Mouse (Mus musculus) lung, postnatal 25 days (tissue): ENCODE measurements around the gene Mgst2.
A peak's percentile ranks its signal among the peaks of the same experiment; 100 is the strongest.

Experiments
- DNase-seq: peaks from one replicate; pipeline ENCODE4 v3.0.0; 2022; ENCODE audit warnings: low spot score

Gene Mgst2

DNA sequence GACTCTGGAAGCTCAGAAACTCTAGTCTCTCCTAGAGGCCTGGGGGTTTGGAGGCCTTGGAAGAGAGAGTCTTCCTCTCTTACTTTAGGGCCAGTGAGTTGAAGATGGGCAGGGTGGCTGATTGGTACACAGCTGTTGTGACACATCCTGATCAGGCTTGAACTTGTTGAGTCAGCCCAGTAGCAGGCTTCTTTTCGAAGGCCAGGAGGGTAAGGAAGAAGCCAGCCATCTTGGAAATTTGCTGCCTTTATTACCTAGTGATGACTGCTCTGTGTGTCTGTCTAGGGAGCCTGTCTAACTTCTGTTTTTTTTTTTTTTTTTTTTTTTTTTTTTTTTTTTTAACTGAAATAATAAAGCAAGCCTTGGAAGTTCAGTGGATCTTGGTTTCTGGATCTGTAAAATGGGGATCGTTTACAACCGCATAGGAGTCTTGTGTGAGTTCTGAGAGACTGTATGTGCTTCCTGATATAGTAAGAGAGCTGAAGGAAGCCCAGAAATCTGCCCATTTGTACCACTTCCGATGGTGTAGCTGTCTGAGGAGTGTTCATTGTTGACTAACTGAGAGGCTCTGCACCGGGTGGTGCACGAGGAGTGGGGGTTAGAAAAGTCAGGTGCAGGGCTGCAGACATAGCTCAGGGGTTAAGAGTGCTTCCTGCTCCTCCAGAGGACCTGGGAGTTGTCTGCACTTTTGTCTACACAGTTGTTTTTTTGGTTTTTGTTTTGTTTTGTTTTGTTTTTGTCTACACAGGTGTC lies 5.7 kb upstream of the Mgst2 start:
- peak; percentile 35 for DNase-seq

DNA sequence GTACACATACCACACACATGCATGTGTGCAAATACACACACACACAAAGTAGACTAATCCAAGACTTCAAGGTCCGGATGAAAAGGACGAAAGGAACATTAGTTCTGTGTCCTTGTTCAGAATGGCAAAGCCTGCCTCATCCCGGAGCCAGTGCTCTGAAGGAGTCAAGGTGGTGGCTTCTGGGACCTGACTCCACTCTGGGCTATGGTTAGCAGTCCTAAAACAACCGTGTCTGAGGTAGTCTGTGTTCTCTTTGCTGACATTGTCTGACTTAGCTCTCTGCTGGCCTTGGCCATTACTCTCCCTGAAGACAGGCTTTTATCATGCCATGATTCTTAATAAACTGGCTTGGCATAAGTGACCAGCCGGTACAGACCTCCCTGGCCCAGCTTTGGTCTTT lies 745 bp upstream of the Mgst2 start:
- DNase-seq: no peak

DNA sequence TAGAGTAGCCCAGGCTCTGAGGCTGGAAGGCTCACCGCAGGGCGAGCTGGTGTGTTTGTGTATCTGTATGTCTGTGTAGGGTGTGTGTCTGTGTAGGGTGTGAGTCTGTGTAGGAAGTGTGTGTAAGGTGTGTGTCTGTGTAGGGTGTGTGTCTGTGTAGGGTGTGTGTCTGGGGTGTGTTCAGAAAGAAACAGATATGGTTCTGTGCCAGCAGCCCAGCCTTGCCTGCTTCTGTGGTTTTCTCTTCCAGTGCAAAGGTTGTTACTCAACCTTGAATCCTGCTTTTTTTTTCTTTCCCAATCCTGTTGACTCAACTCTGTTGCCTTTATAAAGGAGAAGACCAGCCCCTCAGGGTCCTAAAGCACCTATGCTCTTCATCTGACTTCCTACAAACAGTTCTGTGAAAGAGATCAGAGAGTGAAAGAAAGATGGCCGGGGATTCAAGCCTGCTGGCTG lies 689 bp downstream of the Mgst2 start:
- peak; percentile 51 for DNase-seq

DNA sequence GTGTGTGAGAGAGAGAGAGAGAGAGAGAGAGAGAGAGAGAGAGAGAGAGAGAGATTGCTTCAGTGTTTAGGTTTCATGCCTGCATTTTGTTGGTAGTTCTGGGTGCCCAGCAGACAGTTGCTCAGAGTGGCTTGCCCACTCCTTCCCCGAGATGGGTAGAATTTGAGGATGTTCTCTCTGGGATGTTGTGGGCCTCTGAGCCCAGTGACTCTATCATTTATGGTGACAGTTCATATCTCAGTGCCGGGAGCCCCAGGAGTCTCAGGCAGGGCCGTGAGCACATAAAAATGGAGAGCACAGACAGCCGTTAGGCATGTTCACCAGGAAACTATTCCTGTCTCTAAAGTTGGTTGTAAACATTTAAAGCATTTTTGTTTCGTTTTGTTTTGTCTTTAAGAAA lies 1.2 kb downstream of the Mgst2 start:
- DNase-seq: no peak

DNA sequence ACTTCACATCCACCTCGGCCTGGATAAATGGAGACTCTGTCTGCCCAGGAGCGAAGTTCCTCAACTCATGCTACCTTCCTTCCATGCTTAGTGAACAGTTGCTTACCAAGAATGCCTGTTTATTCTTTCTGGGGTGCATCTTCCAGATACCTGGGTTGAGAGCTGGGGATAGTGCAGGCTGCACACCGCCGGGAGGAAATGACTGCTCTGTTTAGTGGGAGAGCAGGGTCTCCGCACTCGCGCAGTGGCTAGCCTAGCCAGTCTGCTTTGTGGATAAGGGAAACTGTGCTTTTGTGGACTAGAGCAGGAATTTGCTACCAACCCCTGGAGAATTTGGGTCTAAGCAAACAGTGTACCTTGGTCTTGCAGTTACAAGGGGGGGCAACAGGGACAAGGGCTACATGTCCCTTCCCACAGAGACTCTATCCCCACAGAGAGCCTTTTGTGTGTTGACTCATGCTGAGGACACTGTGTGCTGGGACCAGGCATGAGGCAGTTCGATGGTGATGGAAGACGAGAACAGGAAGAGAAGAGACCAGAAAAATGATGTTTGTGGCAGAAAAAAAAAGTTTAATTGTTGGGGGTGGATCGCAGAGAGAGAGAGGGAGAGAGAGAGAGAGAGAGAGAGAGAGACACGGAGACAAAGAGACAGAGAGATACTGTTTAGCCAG lies 1.9 kb downstream of the Mgst2 start:
- no peak for DNase-seq

DNA sequence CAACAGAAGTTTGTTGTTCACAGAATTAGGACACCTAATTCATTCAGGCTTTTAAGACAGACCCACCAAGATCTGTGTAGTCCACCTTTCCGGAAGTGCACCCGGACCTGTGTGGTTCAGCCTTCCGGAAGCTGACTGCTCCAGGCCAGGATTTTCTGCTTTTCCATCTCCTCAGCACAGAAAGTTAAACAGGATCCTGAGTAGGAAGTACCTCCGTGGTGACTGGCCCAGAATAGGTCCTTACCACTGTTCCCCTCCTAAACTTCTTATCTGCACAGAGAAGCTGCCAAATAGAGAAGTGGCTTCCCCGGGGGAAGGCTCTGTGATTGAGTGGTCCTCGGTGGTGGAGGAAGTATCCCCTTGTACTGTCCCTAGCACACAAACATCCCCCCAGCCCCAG lies 2.4 kb downstream of the Mgst2 start:
- no peak for DNase-seq

DNA sequence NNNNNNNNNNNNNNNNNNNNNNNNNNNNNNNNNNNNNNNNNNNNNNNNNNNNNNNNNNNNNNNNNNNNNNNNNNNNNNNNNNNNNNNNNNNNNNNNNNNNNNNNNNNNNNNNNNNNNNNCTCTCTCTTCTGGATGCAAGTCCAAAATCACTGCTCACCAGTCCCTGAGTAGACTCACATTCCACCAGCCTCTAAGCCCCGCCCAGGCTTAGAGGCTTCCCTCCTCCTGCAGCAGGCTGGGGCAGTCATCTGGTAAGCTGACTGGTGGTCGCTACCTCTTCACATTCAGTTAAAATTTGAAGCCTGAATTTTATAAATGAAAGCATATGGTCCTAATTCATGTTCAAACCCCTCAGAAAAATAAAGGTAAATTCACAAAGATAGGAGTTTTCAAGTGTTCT lies 8.4 kb downstream of the Mgst2 start:
- DNase-seq: no peak

DNA sequence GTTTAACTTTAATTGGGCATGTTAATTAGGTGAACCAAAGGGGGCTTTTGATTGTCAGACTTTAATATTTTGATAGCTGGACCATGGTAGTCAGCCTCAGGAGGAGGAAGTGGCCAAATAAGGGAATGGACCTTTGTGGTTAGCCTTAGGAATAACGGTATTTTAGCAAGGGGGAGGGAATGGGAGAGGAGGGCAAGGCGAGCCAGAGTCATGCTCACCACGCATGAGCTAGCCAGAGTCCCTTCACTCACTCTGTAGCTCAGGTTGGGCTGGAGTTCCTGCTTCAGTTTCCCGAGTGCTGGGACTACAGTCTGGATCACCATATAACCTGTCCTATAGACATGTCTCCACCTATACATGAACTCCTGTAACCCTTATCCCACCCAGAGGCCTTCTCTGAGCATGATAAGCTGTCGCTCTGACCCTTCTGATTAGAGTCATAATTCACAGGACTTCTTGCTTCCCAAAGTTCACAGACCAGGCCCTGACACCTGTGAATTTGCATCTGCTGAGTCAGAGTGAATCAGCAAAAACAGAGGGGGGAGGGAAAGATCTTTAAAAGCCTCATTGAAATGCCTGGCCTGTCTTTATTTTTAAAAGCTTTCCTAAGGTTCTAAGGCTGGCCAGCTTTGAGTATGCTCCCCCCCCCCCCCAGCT lies 10.4 kb downstream of the Mgst2 start:
- no peak for DNase-seq

DNA sequence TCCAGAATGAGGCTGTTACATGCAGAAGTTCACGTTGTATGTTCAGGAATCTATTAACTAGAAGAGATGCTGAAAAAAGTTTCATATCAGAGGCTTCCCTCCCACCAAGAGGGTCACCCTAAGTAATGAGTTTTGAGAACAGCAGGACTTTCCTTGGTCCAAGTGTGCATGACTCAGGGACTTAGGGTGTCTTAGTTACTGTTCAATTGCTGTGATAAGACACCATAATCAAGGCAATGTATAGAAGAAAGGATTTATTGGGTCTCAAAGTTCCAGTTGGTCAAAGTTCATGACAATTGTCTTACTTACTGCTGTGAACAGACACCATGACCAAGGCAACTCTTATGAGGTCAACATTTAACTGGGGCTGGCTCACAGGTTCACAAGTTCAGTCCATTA lies 10.9 kb downstream of the Mgst2 start:
- no peak for DNase-seq

DNA sequence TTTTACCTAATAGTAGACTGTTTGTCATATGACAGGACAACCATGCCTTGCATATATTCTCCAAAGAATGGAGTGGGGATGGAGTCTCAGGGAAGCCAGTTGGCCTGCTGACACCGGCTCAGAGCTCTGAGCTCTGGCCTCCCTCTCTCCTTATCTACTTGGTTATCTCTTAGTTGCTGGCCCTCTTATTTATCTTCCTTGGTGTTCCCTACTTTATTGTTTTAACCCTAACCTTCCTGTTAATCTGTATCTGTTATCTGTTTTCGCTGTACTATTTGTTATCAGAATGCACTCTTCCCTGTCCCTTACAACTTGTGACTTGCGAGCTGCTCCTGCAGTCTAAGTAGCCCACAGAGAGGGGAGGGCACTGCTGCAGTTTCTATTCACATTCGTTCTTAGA lies 12.5 kb downstream of the Mgst2 start:
- DNase-seq: no peak

DNA sequence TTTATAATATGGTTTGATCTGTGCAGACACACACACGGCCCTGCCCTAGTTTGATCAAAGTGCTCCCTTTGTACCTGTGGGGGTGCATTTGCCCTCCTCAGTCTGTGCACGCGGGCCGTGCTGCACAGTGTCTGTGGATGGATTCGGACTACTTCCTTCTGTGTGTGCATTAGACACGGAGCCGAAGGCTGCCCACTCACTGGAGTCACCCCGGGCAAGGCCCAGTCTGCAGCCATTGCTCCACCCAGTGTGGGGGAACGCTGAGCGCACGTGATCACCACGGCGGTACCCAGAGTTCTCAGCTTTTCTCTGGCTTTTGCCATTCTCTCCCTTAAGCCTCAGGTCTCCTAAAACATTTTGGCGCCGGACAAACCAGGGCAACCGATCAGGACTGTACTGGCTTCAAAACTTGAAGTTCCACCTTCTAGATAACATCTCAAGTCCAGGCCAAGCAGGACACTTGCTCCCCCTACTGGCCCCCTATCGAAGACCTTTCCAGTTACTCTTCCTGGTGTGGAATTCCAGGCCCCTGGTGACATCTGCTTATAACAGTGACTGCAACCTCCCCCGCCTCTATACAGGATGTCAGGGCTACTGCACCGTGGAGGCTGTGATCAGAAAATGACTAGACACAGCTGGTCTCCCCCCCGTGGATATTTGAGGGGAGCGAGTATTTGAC lies 13.4 kb downstream of the Mgst2 start:
- peak; percentile 77 for DNase-seq

DNA sequence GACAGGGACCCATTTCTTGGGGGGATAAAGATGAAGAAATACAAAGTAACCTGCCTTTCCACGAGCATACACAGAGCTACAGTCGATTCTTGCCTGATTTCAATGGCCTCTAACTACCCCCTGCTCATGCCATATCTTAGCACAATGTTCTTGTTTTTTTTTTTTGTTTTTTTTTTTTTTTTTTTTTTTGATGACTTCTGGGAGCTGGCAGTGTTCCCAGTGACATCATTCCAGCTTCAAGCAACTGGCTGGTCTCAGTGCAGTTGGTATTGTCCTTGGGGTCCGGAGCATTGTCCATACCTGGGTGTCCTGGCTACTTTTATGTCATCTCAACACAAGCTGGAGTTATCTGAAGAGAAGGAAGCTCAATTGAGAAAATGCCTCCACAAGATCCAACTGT lies 14.8 kb downstream of the Mgst2 start:
- DNase-seq: no peak

DNA sequence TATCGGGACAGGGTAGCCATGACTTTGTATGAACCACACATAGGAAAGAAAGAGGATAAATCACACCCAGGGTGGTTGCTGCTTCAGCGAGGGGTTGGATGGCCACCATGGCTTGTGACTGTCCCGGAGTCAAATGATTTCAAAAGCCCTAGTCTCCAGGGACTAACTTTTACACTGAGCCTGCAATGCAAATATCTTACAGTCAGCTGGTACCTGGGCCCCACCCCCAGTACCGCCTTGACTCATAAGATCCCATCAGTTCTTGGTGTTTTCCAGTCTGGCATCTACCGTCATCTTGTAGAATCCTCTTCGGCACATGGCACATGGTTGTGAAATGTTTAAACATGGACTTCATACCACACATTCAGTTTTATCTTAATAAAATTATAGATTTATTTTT lies 25.4 kb downstream of the Mgst2 start:
- DNase-seq: no peak

DNA sequence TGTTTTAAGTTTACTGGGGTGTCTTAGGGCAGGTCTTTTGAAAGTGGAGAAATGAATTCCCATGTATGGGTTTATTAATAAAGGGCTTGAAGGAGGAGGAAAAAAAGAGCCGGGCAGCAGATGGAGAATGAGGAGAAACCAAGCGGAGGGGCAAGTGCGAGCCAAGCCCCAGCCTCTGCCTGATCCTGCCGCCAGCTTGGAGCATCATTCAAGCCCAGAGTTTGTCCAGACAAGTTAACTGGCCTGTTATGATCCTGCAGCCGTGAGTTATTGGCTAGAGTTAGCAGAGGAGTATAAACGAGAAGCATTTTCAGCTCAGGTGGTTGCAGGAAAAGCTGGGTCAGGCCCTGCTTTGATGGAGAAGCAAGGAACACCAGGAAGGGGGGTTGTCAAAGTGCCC lies 26.2 kb downstream of the Mgst2 start:
- DNase-seq: no peak

DNA sequence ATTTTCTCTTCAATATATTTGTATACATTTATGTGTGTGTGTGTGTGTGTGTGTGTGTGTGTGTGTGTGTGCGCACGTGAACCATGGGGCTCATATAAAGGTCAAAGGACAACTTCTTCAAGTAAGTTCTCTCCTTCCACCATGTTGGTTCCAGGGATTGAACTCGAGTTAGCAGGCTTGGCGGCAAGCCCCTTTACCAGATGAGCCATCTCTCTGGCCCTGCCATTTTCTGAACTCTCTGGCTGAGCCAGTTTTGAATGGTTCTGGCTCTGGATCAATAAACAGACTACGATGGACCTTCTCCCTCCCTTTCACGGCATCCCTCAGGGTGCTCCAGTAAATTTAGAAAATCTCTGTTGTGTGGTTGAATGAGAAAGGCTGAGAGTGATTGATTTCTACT lies 26.6 kb downstream of the Mgst2 start:
- DNase-seq: no peak

DNA sequence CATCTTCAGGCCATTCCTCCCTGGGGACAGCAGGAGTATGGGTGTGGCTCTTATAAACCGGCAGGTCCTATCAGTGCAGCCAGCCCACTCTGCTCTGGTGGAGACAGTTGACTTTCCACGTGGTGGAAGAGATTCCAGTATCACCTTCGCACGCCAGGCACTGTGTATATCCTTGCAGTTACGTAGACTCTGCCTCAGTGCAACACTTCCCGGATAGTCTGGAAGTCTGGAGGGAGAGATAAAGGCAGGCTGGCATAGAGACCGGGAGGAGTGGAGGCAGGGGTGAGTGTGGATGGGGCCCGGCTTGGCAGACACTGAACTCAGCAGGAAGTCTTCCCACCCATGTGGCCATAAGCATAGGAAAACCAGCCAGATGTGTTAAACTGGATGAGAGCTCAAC lies 28.6 kb downstream of the Mgst2 start:
- no peak for DNase-seq

DNA sequence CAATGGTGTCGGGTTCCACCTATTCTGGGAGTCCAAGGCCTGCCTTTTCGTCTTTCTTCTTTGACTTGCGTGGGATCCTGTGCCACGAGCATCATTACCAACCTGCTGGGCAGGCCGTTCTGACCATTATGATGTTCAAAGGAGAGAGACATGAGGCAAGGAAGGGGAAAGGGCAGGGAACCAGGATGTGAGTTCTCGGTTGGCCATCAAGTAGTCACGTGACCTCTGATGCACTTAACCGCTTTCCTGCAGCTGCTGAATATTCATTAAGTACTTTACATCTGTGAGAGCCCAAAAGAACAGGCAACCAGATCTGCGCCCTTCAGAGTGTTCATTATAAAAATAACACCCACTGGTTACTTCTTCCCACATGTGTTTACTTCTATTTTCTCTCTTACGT lies 33.0 kb downstream of the Mgst2 start:
- DNase-seq: no peak

DNA sequence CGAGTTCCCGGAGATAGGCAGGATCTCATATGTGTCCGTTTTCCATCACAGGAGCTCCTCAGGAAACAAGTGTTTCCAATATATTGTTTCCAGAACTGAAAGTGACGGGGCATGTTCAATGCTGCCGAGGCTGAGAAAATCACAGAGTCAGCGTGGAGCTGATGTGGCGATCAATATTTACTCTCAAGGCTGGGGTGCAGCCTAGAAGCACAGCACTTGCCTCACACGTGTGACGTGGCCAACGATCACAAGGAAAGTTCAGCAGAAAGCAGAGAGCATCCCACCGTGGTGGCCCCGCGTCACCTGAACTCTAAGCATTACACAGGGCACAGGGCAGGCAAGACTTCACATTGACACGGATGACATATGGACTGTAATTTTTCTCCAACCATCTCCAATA lies 34.4 kb downstream of the Mgst2 start:
- no peak for DNase-seq

DNA sequence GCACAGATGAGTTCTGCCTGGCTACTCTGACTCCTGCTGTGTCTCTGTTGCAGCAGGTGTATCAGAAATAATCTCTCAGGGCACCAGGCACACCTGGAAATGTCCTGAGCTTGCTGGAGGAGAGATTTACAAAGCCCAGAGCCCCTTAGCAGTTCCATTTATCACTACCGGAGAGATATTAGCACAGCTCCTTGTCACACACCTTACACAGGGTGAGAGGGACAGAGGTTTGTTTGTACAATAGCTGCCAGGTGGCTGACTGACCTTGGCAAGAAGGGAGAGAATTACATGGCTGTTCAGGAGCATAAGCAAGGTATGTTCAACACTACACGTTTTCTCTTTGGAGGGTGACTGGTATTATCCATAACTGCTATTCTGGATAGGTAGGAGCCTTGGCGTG lies 35.6 kb downstream of the Mgst2 start:
- no peak for DNase-seq

DNA sequence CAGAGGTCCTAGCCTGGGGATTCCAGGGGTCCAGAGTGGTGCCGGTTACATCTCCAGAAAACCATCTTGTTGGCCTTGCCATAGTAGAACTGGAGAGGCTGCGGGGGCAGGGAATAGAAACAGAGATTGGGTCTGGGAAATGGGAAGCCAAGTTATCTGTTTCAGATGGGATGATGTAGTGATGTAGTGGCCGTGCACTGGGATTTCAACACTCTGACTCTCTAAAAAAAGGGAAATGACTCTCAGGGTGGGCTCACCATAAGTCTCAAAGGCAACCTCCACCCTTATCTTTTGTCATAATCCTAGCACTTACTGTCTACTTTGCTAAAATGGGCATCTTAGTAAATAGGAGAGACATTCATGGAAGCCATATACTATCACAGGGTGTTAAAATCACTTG lies 37.8 kb downstream of the Mgst2 start:
- no peak for DNase-seq

DNA sequence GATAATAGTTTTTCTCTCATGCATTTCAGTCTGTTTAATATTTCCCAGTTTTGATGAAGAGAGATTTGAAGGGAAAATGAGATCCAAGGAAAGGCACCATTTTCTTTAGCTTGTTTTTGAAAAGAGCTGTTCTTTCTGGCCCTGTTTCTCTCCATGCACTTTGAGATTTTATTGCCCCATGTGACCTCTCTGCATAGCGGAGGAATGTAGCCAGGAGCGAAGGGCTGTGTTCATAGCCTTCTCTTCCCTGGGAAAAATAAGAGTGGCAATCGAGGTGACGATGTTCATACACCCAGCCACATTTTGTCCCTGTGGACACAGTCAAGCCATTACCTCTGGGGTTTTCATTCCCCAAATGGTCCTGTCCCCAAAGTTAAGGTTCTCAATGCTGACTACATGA lies 40.0 kb downstream of the Mgst2 start:
- DNase-seq: no peak

DNA sequence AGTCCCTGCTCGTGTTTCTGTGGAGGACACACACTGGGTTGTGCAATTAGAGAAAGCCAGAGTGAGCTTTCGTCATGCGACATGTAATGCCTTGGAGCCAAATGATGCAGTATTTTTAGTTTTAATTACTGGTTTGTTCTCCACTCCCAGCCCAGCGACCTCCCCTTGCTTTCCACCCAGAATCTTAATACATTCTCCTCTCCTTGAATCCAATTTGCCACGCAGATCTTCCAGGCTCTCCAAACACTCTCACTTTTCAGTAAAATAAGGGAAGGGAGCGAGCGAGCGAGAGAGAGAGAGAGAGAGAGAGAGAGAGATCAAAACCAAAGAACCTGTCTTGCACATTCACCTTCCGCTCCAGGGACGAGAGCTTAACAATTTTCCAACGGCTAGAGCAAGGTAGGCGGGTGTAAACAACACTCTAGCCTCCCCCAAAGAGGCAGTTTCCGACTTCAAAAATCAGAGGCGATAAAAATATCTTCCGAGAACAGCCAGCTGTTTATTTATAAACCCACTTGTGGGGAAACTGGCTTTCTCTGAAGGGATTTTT lies 40.6 kb downstream of the Mgst2 start:
- DNase-seq: peak; percentile 22
